Mouse (Mus musculus) embryonic facial prominence, embryonic 14.5 days (tissue): ENCODE measurements around the gene Mark3. TPM values are rescaled to one million over a fixed set of nuclear protein-coding genes. Genes with fewer than 3 reads are reported as not detected.
A peak's percentile ranks its signal among the peaks of the same experiment; 100 is the strongest.

Experiments
- ATAC-seq: fragments of 200-750 bp; cut with Nextera tagmentation; 2 replicates; pipeline ENCODE4 v1.8.0; 2017; ENCODE audit warnings: low read depth, moderate number of reproducible peaks, moderate TSS enrichment
- DNase-seq: peaks from one replicate; pipeline ENCODE4 v3.0.0-alpha.2; 2015; ENCODE audit warnings: low spot score
- H3K27ac ChIP-seq: fragments of 300-500 bp; sonication (generic); replicated peaks from 2 replicates; pipeline ENCODE4 v1.5.1; 2014; ENCODE audit warnings: low read depth, mild to moderate bottlenecking, low read length, moderate library complexity
- H3K27me3 ChIP-seq: fragments of 300-500 bp; sonication (generic); replicated peaks from 2 replicates; pipeline ENCODE4 v1.6.1; 2014; ENCODE audit warnings: low read length; ENCODE audit not compliant: control insufficient read depth, insufficient read depth
- H3K36me3 ChIP-seq: fragments of 300-500 bp; sonication (generic); 2 replicates; pipeline ENCODE4 v1.6.1; 2014; ENCODE audit warnings: low read length, mixed read lengths; ENCODE audit not compliant: control insufficient read depth, insufficient read depth
- H3K4me1 ChIP-seq: fragments of 300-500 bp; sonication (generic); 2 replicates; pipeline ENCODE4 v1.6.1; 2014; ENCODE audit warnings: antibody characterized with exemption, low read length; ENCODE audit not compliant: control insufficient read depth, insufficient read depth
- H3K4me2 ChIP-seq: fragments of 300-500 bp; sonication (generic); 2 replicates; pipeline ENCODE4 v1.6.1; 2014; ENCODE audit warnings: low read depth, mild to moderate bottlenecking, low read length, moderate library complexity, mixed read lengths
- H3K4me3 ChIP-seq: fragments of 300-500 bp; sonication (generic); 2 replicates; pipeline ENCODE4 v1.5.1; 2014; ENCODE audit warnings: low read depth, mild to moderate bottlenecking, low read length
- H3K9ac ChIP-seq: fragments of 300-500 bp; sonication (generic); 2 replicates; pipeline ENCODE4 v1.6.1; 2014; ENCODE audit warnings: low read depth, mild to moderate bottlenecking, low read length, moderate library complexity, mixed read lengths
- H3K9me3 ChIP-seq: fragments of 300-500 bp; sonication (generic); 2 replicates; pipeline ENCODE4 v1.6.1; 2016; ENCODE audit warnings: low read length; ENCODE audit not compliant: control insufficient read depth
- WGBS: fragments of 180-500 bp; shearing (Covaris S2); extraction: QIAGEN DNeasy Blood & Tissue Kit; methylation state at CpG from one replicate; pipeline ENCODE4 v1.1.7; 2014; 5-methylcytosine and 5-hydroxymethylcytosine counted together
- polyA plus RNA-seq: library from polyadenylated mRNA; unstranded; fragments of >200 nt; fragmentation: Nextera tagmentation; extraction: Ambion mirVana; gene quantifications from 2 replicates; pipeline ENCODE4 v1.2.1, GENCODE M21; 2014

Gene Mark3
- polyA plus RNA-seq: 47.0 and 47.2 TPM in 2 replicates

GRCm38 (mm10) chr12:111574074-111574886 is at the start of gene Mark3:
Mark3 (plus strand) TSS chr12:111574523.
- peaks cover 7% of the 10 kb centered on the region for H3K4me1 ChIP-seq
- peak; percentile 98 for DNase-seq
- H3K27me3 ChIP-seq: no peaks in the 10 kb centered on the region
- no peaks in the 10 kb centered on the region for H3K36me3 ChIP-seq
- H3K27ac ChIP-seq: peak within 1 kb of the TSS; percentile 96
- peak within 1 kb of the TSS; percentile 84 for H3K4me2 ChIP-seq
- peak; percentile 99 for ATAC-seq
- no peaks in the 10 kb centered on the region for H3K9me3 ChIP-seq
- H3K9ac ChIP-seq: peak within 1 kb of the TSS; percentile 99
- 1% methylated on average over 14 of the region's 75 CpGs for WGBS
- peak within 1 kb of the TSS; percentile 100 for H3K4me3 ChIP-seq

GRCm38 (mm10) chr12:111524883-111525282 is 49.4 kb upstream of the Mark3 start:
- ATAC-seq (no peak), DNase-seq (no peak)
- Histone ChIP-seq H3K36me3 (no peaks in the 10 kb centered on the region), H3K9ac (no peak overlapping the region), H3K4me2 (no peak overlapping the region), H3K27ac (no peak overlapping the region), H3K4me3 (no peak overlapping the region), H3K4me1 (no peaks in the 10 kb centered on the region), H3K27me3 (no peaks in the 10 kb centered on the region), H3K9me3 (peaks cover 9% of the 10 kb centered on the region; the same call in 1 of the 2 replicates)
- 89% methylated on average over 3 of the region's 3 CpGs for WGBS

GRCm38 (mm10) chr12:111527643-111528281 is 46.6 kb upstream of the Mark3 start:
- Histone ChIP-seq H3K9me3 (no peaks in the 10 kb centered on the region), H3K4me2 (no peak overlapping the region), H3K4me1 (no peaks in the 10 kb centered on the region), H3K4me3 (no peak overlapping the region), H3K36me3 (no peaks in the 10 kb centered on the region), H3K27ac (no peak overlapping the region), H3K27me3 (no peaks in the 10 kb centered on the region), H3K9ac (no peak overlapping the region)
- 63% methylated on average over 8 of the region's 8 CpGs for WGBS
- DNase-seq (no peak), ATAC-seq (no peak)

GRCm38 (mm10) chr12:111529192-111529591 is 45.1 kb upstream of the Mark3 start:
- Histone ChIP-seq H3K9me3 (no peaks in the 10 kb centered on the region), H3K4me2 (no peak overlapping the region), H3K36me3 (no peaks in the 10 kb centered on the region), H3K27ac (no peak overlapping the region), H3K4me3 (no peak overlapping the region), H3K4me1 (no peaks in the 10 kb centered on the region), H3K27me3 (no peaks in the 10 kb centered on the region), H3K9ac (no peak overlapping the region)
- ATAC-seq (no peak), DNase-seq (no peak)
- WGBS: 21% methylated on average over 8 of the region's 8 CpGs

GRCm38 (mm10) chr12:111533096-111533794 is 41.1 kb upstream of the Mark3 start:
- no peak overlapping the region for H3K27ac ChIP-seq
- DNase-seq (no peak), ATAC-seq (no peak)
- H3K4me2 ChIP-seq: no peak overlapping the region
- H3K9ac ChIP-seq: no peak overlapping the region
- no peak overlapping the region for H3K4me3 ChIP-seq
- no peaks in the 10 kb centered on the region for H3K9me3 ChIP-seq
- H3K27me3 ChIP-seq: no peaks in the 10 kb centered on the region
- H3K36me3 ChIP-seq: no peaks in the 10 kb centered on the region
- H3K4me1 ChIP-seq: peaks cover 7% of the 10 kb centered on the region; the same call in 1 of the 2 replicates
- 55% methylated on average over 11 of the region's 11 CpGs for WGBS

- Histone ChIP-seq H3K4me1 (peaks cover 18% of the 10 kb centered on the region), H3K36me3 (peaks cover 13% of the 10 kb centered on the region), H3K27me3 (no peaks in the 10 kb centered on the region), H3K9me3 (no peaks in the 10 kb centered on the region), H3K9ac (no peak overlapping the region), H3K4me2 (no peak overlapping the region), H3K4me3 (no peak overlapping the region), H3K27ac (no peak overlapping the region)
- 57% methylated on average over 6 of the region's 6 CpGs for WGBS
- DNase-seq (no peak), ATAC-seq (no peak)
Measured at GRCm38 (mm10) chr12:111535281-111535680, 39.0 kb upstream of the Mark3 start.

- no peaks in the 10 kb centered on the region for H3K27me3 ChIP-seq
- H3K27ac ChIP-seq: no peak overlapping the region
- no peak overlapping the region for H3K4me3 ChIP-seq
- ATAC-seq: no peak
- 86% methylated on average over 5 of the region's 5 CpGs for WGBS
- H3K4me2 ChIP-seq: no peak overlapping the region
- peaks cover 21% of the 10 kb centered on the region for H3K4me1 ChIP-seq
- DNase-seq: no peak
- H3K9me3 ChIP-seq: no peaks in the 10 kb centered on the region
- peaks cover 18% of the 10 kb centered on the region for H3K36me3 ChIP-seq
- H3K9ac ChIP-seq: no peak overlapping the region
Measured at GRCm38 (mm10) chr12:111535762-111536161, 38.6 kb upstream of the Mark3 start.

GRCm38 (mm10) chr12:111536746-111537145 is 37.6 kb upstream of the Mark3 start:
- ATAC-seq (no peak), DNase-seq (no peak)
- H3K27ac ChIP-seq: 0 out of 2 replicates have a peak overlapping the region, but pooled peaks have one; percentile 96

More at GRCm38 (mm10) chr12:111536746-111537145, 37.6 kb upstream of the Mark3 start:
- Histone ChIP-seq H3K36me3 (peaks cover 27% of the 10 kb centered on the region), H3K4me3 (peak overlapping the region; percentile 98), H3K4me2 (peak overlapping the region; percentile 58), H3K4me1 (peaks cover 24% of the 10 kb centered on the region), H3K9me3 (no peaks in the 10 kb centered on the region), H3K9ac (peak overlapping the region; percentile 99), H3K27me3 (no peaks in the 10 kb centered on the region)
- WGBS: 42% methylated on average over 4 of the region's 4 CpGs
